Mouse (Mus musculus): ENCODE data around the gene Lmnb2. TPM values are rescaled to one million over a fixed set of nuclear protein-coding genes. Genes with fewer than 3 reads are reported as not detected.

Lmnb2 gene
- polyA plus RNA-seq, 2 experiments = 19.1 to 75.9 TPM

DNA sequence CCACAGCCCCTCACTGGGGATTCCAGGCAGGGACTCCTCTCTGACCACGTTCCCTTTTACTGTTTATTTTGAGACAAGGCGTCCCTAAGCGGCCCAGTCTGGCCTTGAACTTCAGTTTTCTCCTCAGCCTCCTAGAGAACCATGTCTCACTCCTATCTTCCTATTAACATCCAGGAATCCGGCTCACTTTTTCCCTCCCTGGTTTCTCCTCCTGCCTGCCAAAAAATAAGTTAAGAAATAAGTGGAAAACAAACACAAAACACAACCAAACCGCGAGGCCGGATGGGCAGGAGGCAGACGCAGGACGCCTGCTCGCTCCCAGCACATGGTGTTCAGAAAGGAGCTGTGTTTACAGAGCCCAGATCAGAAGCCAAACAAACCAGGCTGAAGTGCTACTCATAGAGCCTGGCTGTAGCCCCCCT is 44.0 kb upstream of the Lmnb2 start:
- no peak overlapping the region for H3K4me2 ChIP-seq (replicated peaks; ENCODE audit: low read depth, low read length, severe bottlenecking)
- no peak for TF ChIP-seq POLR2A (IDR thresholded peaks at IDR 0.05; ENCODE audit: borderline replicate concordance, extremely low read depth, insufficient read depth, insufficient read length)
- ATAC-seq (ENCODE audit: low FRiP score, low read depth) (no peak), DNase-seq (ENCODE audit: low spot score) (no peak)
- H3K4me1 ChIP-seq (ENCODE audit: control insufficient read depth, insufficient read depth, low read length) = peaks cover 27% of the 10 kb centered on the region
- no peaks in the 10 kb centered on the region for H3K9me3 ChIP-seq (ENCODE audit: control insufficient read depth, low read length)
- no peaks in the 10 kb centered on the region for H3K36me3 ChIP-seq (ENCODE audit: control insufficient read depth, insufficient read depth, low read length)
- no peaks in the 10 kb centered on the region for H3K27me3 ChIP-seq (ENCODE audit: control insufficient read depth, insufficient read depth, low read length)
- no peak overlapping the region for H3K4me3 ChIP-seq (replicated peaks; ENCODE audit: low read length)
- H3K27ac ChIP-seq (replicated peaks; ENCODE audit: low read depth, low read length) = no peak overlapping the region
- H3K9ac ChIP-seq (ENCODE audit: low read depth, low read length, severe bottlenecking) = no peak overlapping the region
- 43% methylated on average over 10 of the region's 10 CpGs for WGBS

DNA sequence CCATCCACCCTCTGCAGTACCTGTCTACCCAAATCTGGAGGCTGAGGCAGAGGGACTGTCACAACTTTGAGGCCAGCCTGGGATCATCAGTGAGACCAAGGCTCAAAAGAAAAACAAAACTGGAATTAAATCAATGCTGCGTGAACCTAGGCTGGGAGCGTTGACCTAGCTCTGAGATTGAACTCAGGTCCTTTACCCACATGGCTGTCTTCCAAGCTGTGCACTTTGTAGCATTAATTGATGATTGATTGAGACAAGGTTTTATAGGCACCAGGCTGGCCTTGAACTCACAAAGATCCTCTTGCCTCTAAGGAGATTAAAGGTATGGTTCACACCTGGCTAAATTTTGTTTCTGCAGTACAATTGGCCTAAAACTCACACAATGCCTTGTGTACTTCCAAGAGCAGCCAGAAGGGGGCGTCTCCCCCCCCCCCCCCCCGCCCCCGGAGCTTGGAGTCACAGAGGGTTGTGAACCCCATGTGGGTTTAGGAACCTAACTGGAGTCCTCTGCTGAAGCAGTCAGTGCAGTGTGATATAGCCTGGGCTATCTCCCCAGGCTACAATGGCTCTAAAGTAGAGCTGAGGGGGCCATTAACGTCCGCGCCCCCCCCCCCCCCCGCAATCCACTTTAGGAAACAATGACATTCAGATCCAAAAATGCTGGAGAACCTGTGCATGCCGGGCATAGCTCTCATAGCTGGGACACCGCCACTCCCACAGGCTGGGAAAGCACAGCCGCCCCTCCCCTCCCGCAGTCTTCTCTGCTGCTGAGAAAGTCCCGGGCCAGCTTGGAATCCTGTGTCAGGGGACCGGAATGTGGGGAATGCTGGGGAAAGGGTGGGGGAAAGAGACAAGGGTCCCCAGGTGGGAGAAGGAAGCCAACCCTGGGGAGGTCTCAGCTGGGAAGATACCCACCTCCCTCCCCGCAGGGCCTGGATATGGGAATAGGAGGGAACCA is 42.8 kb upstream of the Lmnb2 start:
- 20% methylated on average over 11 of the region's 16 CpGs for WGBS
- Histone ChIP-seq H3K9me3 (ENCODE audit: control insufficient read depth, low read length) (no peaks in the 10 kb centered on the region), H3K9ac (ENCODE audit: low read depth, low read length, severe bottlenecking) (0 out of 2 replicates have a peak overlapping the region, but pooled peaks have one; percentile 7), H3K4me3 (replicated peaks; ENCODE audit: low read length) (no peak overlapping the region), H3K4me2 (replicated peaks; ENCODE audit: low read depth, low read length, severe bottlenecking) (peak overlapping the region; percentile 37), H3K36me3 (ENCODE audit: control insufficient read depth, insufficient read depth, low read length) (no peaks in the 10 kb centered on the region), H3K27me3 (ENCODE audit: control insufficient read depth, insufficient read depth, low read length) (no peaks in the 10 kb centered on the region), H3K4me1 (ENCODE audit: control insufficient read depth, insufficient read depth, low read length) (peaks cover 23% of the 10 kb centered on the region), H3K27ac (replicated peaks; ENCODE audit: low read depth, low read length) (peak overlapping the region; percentile 81)
- ATAC-seq (ENCODE audit: low FRiP score, low read depth) (peak; percentile 86), DNase-seq (ENCODE audit: low spot score) (peak; percentile 82)
- TF ChIP-seq POLR2A (IDR thresholded peaks at IDR 0.05; ENCODE audit: borderline replicate concordance, extremely low read depth, insufficient read depth, insufficient read length) = no peak

DNA sequence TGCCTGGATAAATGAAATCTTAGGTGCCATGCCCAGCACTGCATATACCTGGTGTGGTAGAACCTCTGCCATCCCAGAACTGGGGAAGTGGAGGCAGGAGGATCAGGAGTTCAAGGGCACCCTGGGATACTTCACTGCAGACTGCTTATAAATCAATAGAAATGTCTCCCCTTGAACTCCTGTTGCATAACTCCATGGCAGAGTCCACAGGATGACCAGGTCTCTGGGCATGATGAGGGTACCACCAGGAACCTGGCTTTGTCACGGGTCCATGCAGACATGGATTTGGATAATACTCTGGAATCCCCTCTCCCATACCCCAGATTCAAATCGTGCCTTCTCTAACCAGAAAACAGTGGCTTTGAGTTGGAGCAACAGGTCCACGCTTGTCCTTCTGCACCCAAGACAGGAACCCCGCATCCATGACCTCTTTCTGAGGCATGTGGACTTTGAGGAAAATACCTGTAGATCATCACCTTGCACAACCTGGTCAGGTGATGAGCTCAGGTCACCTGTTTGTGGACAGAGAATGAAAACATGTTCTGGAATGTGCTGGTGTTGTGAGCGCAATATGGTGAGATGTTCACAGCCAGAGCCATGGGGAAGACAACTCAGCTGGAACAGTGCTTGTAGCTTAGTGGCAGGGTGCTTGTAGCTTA is 41.1 kb upstream of the Lmnb2 start:
- WGBS = 93% methylated on average over 5 of the region's 5 CpGs
- DNase-seq (ENCODE audit: low spot score) (no peak), ATAC-seq (ENCODE audit: low FRiP score, low read depth) (no peak)
- Histone ChIP-seq H3K36me3 (ENCODE audit: control insufficient read depth, insufficient read depth, low read length) (no peaks in the 10 kb centered on the region), H3K9me3 (ENCODE audit: control insufficient read depth, low read length) (no peaks in the 10 kb centered on the region), H3K4me3 (replicated peaks; ENCODE audit: low read length) (no peak overlapping the region), H3K4me2 (replicated peaks; ENCODE audit: low read depth, low read length, severe bottlenecking) (no peak overlapping the region), H3K27ac (replicated peaks; ENCODE audit: low read depth, low read length) (no peak overlapping the region), H3K4me1 (ENCODE audit: control insufficient read depth, insufficient read depth, low read length) (peaks cover 27% of the 10 kb centered on the region), H3K27me3 (ENCODE audit: control insufficient read depth, insufficient read depth, low read length) (no peaks in the 10 kb centered on the region), H3K9ac (ENCODE audit: low read depth, low read length, severe bottlenecking) (no peak overlapping the region)
- no peak for TF ChIP-seq POLR2A (IDR thresholded peaks at IDR 0.05; ENCODE audit: borderline replicate concordance, extremely low read depth, insufficient read depth, insufficient read length)

DNA sequence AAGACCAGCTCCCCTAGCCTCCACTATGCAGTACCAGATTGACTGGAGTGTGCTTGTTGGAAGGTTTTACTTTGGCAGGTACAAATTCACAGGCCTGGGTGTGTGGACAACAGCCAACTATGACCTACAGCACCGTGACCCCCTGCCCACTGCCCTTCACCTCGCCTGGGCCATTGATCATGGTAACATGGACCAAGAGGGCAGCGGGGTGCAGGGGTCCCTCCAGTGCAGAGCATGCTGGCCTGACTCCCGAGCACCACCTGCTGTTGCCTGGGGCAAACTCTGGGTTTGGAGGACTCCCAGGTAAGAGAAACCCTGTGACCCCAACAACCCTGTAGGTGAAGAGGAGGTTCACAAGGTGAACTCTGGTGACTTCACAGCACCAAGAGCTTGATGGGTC is 39.7 kb upstream of the Lmnb2 start:
- ATAC-seq (ENCODE audit: low FRiP score, low read depth) (no peak), DNase-seq (ENCODE audit: low spot score) (no peak)
- H3K9ac ChIP-seq (ENCODE audit: low read depth, low read length, severe bottlenecking) = no peak overlapping the region
- H3K36me3 ChIP-seq (ENCODE audit: control insufficient read depth, insufficient read depth, low read length) = no peaks in the 10 kb centered on the region
- H3K4me1 ChIP-seq (ENCODE audit: control insufficient read depth, insufficient read depth, low read length) = peaks cover 17% of the 10 kb centered on the region
- no peak for TF ChIP-seq POLR2A (IDR thresholded peaks at IDR 0.05; ENCODE audit: borderline replicate concordance, extremely low read depth, insufficient read depth, insufficient read length)
- H3K4me2 ChIP-seq (replicated peaks; ENCODE audit: low read depth, low read length, severe bottlenecking) = no peak overlapping the region
- 69% methylated on average over 4 of the region's 4 CpGs for WGBS
- no peak overlapping the region for H3K4me3 ChIP-seq (replicated peaks; ENCODE audit: low read length)
- H3K27ac ChIP-seq (replicated peaks; ENCODE audit: low read depth, low read length) = no peak overlapping the region
- no peaks in the 10 kb centered on the region for H3K9me3 ChIP-seq (ENCODE audit: control insufficient read depth, low read length)
- no peaks in the 10 kb centered on the region for H3K27me3 ChIP-seq (ENCODE audit: control insufficient read depth, insufficient read depth, low read length)

DNA sequence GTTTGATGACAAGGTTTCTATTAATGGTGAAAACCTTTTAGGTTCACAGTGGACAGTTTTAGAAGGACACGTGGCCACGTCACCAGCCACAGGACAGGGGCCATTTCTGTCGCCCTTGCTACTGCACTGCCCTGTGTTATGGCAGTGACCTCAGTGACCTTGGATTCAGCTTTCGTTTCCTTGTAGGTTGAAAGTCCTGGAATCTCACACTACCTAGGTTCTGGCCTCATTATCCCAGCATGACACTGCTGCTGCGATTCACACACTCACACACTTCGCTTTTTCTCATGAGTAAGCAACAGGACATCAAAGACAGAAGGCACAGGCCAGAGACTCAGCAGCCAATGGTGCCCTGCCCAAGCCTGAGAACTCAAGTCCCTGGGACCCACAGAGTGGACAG is 38.9 kb upstream of the Lmnb2 start:
- WGBS = 71% methylated on average over 6 of the region's 6 CpGs
- Histone ChIP-seq H3K4me2 (replicated peaks; ENCODE audit: low read depth, low read length, severe bottlenecking) (no peak overlapping the region), H3K36me3 (ENCODE audit: control insufficient read depth, insufficient read depth, low read length) (no peaks in the 10 kb centered on the region), H3K27me3 (ENCODE audit: control insufficient read depth, insufficient read depth, low read length) (no peaks in the 10 kb centered on the region), H3K4me3 (replicated peaks; ENCODE audit: low read length) (no peak overlapping the region), H3K9me3 (ENCODE audit: control insufficient read depth, low read length) (no peaks in the 10 kb centered on the region), H3K27ac (replicated peaks; ENCODE audit: low read depth, low read length) (no peak overlapping the region), H3K9ac (ENCODE audit: low read depth, low read length, severe bottlenecking) (no peak overlapping the region), H3K4me1 (ENCODE audit: control insufficient read depth, insufficient read depth, low read length) (peaks cover 17% of the 10 kb centered on the region)
- DNase-seq (ENCODE audit: low spot score) (no peak), ATAC-seq (ENCODE audit: low FRiP score, low read depth) (no peak)
- no peak for TF ChIP-seq POLR2A (IDR thresholded peaks at IDR 0.05; ENCODE audit: borderline replicate concordance, extremely low read depth, insufficient read depth, insufficient read length)

Measured in limb, embryonic 14.5 days (tissue).